Mouse (Mus musculus) hindbrain, embryonic 10.5 days (tissue): ENCODE results near the gene Krt7. TPM values are rescaled to one million over a fixed set of nuclear protein-coding genes. Genes with fewer than 3 reads are reported as not detected.
A peak's percentile ranks its signal among the peaks of the same experiment; 100 is the strongest.

Experiments
- DNase-seq: peaks from one replicate; pipeline ENCODE4 v3.0.0-alpha.2; 2017; ENCODE audit warnings: low spot score
- H3K27ac ChIP-seq: fragments of 300-500 bp; sonication (generic); 2 replicates; pipeline ENCODE4 v1.5.1; 2016; ENCODE audit warnings: mild to moderate bottlenecking, moderate library complexity
- H3K27me3 ChIP-seq: fragments of 300-500 bp; sonication (generic); 2 replicates; pipeline ENCODE4 v1.6.1; 2016; ENCODE audit warnings: mild to moderate bottlenecking; ENCODE audit not compliant: poor library complexity, insufficient read depth, severe bottlenecking
- H3K36me3 ChIP-seq: fragments of 300-500 bp; sonication (generic); 2 replicates; pipeline ENCODE4 v1.6.1; 2016; ENCODE audit warnings: mild to moderate bottlenecking, moderate library complexity
- H3K4me1 ChIP-seq: fragments of 300-500 bp; sonication (generic); replicated peaks from 2 replicates; pipeline ENCODE4 v1.6.1; 2016; ENCODE audit warnings: mild to moderate bottlenecking
- H3K4me3 ChIP-seq: fragments of 300-500 bp; sonication (generic); 2 replicates; pipeline ENCODE4 v1.5.1; 2016; ENCODE audit warnings: mild to moderate bottlenecking, moderate library complexity
- H3K9me3 ChIP-seq: fragments of 300-500 bp; sonication (generic); 2 replicates; pipeline ENCODE4 v1.6.1; 2016; ENCODE audit warnings: mild to moderate bottlenecking, moderate library complexity
- WGBS: fragments of 180-500 bp; shearing (Covaris S2); methylation state at CpG from one replicate; pipeline ENCODE4 v1.1.7; 2016; 5-methylcytosine and 5-hydroxymethylcytosine counted together
- polyA plus RNA-seq: library from polyadenylated mRNA; unstranded; fragments of >200 nt; fragmentation: Nextera tagmentation; extraction: Ambion mirVana; gene quantifications from 2 replicates; pipeline ENCODE4 v1.2.1, GENCODE M21; 2016

Gene Krt7
- polyA plus RNA-seq, 1 experiment from 2014 or later = 19.9 TPM

GRCm38 (mm10) chr15:101418950-101419349, 8.1 kb downstream of the Krt7 start:
- 92% methylated on average over 4 of the region's 4 CpGs for WGBS

GRCm38 (mm10) chr15:101420903-101421302, 10.1 kb downstream of the Krt7 start:
- Histone ChIP-seq H3K36me3 (no peaks in the 10 kb centered on the region), H3K4me1 (peaks cover 6% of the 10 kb centered on the region; the same call in 1 of the 2 replicates), H3K27ac (no peak overlapping the region), H3K4me3 (no peak overlapping the region), H3K9me3 (no peaks in the 10 kb centered on the region), H3K27me3 (no peaks in the 10 kb centered on the region)
- no peak for DNase-seq
- WGBS = 65% methylated on average over 6 of the region's 6 CpGs

More at GRCm38 (mm10) chr15:101418950-101419349, 8.1 kb downstream of the Krt7 start:
- no peak overlapping the region for H3K27ac ChIP-seq
- no peak overlapping the region for H3K4me3 ChIP-seq
- H3K4me1 ChIP-seq = peaks cover 12% of the 10 kb centered on the region
- H3K36me3 ChIP-seq = no peaks in the 10 kb centered on the region
- no peak for DNase-seq
- no peaks in the 10 kb centered on the region for H3K9me3 ChIP-seq
- H3K27me3 ChIP-seq = 0 out of 2 replicates have a peak, but pooled peaks cover 6% of the 10 kb centered on the region

- WGBS = 21% methylated on average over 5 of the region's 5 CpGs
- Histone ChIP-seq H3K4me1 (peaks cover 6% of the 10 kb centered on the region; the same call in 1 of the 2 replicates), H3K9me3 (no peaks in the 10 kb centered on the region), H3K4me3 (no peak overlapping the region), H3K27ac (no peak overlapping the region), H3K36me3 (no peaks in the 10 kb centered on the region), H3K27me3 (no peaks in the 10 kb centered on the region)
- no peak for DNase-seq
Measured at GRCm38 (mm10) chr15:101424914-101425313, 14.1 kb downstream of the Krt7 start.

GRCm38 (mm10) chr15:101436611-101437010, 25.8 kb downstream of the Krt7 start:
- H3K27me3 ChIP-seq = peaks cover 50% of the 10 kb centered on the region
- WGBS = 91% methylated on average over 7 of the region's 7 CpGs
- H3K9me3 ChIP-seq = no peaks in the 10 kb centered on the region
- H3K4me3 ChIP-seq = no peak overlapping the region
- H3K27ac ChIP-seq = no peak overlapping the region
- peaks cover 10% of the 10 kb centered on the region for H3K4me1 ChIP-seq
- no peaks in the 10 kb centered on the region for H3K36me3 ChIP-seq
- DNase-seq = no peak

- no peaks in the 10 kb centered on the region for H3K9me3 ChIP-seq
- 3% methylated on average over 34 of the region's 34 CpGs for WGBS
- peaks cover 10% of the 10 kb centered on the region for H3K4me1 ChIP-seq
- H3K4me3 ChIP-seq = peak within 1 kb of the TSS; percentile 50
- no peaks in the 10 kb centered on the region for H3K36me3 ChIP-seq
- DNase-seq = peak; percentile 30
- H3K27ac ChIP-seq = no peak within 1 kb of the TSS
- peaks cover 50% of the 10 kb centered on the region for H3K27me3 ChIP-seq
Measured at GRCm38 (mm10) chr15:101438555-101438954, 27.7 kb downstream of the Krt7 start, which contains the start of gene Krt87. TSS of gene Krt87 (minus strand) at chr15:101438804.

GRCm38 (mm10) chr15:101440837-101441236, 30.0 kb downstream of the Krt7 start:
- no peaks in the 10 kb centered on the region for H3K9me3 ChIP-seq
- DNase-seq = no peak
- peaks cover 10% of the 10 kb centered on the region for H3K4me1 ChIP-seq
- H3K4me3 ChIP-seq = no peak overlapping the region
- no peaks in the 10 kb centered on the region for H3K36me3 ChIP-seq
- no peak overlapping the region for H3K27ac ChIP-seq
- WGBS = 87% methylated on average over 4 of the region's 4 CpGs
- peaks cover 50% of the 10 kb centered on the region for H3K27me3 ChIP-seq

- WGBS = 83% methylated on average over 11 of the region's 11 CpGs
- no peaks in the 10 kb centered on the region for H3K36me3 ChIP-seq
- no peak overlapping the region for H3K4me3 ChIP-seq
- no peaks in the 10 kb centered on the region for H3K9me3 ChIP-seq
- no peak overlapping the region for H3K27ac ChIP-seq
- no peaks in the 10 kb centered on the region for H3K4me1 ChIP-seq
- H3K27me3 ChIP-seq = no peaks in the 10 kb centered on the region
- DNase-seq = no peak
Measured at GRCm38 (mm10) chr15:101446572-101446971, 35.7 kb downstream of the Krt7 start.

GRCm38 (mm10) chr15:101447444-101447843, 36.6 kb downstream of the Krt7 start, which contains the start of gene Krt88:
TSS of gene Krt88 (plus strand) at chr15:101447744.
- no peaks in the 10 kb centered on the region for H3K9me3 ChIP-seq
- DNase-seq = no peak
- H3K4me3 ChIP-seq = no peak within 1 kb of the TSS
- 73% methylated on average over 2 of the region's 2 CpGs for WGBS
- H3K27ac ChIP-seq = no peak within 1 kb of the TSS
- no peaks in the 10 kb centered on the region for H3K36me3 ChIP-seq
- no peaks in the 10 kb centered on the region for H3K27me3 ChIP-seq
- no peaks in the 10 kb centered on the region for H3K4me1 ChIP-seq

GRCm38 (mm10) chr15:101453093-101453736, 42.4 kb downstream of the Krt7 start:
- Histone ChIP-seq H3K27me3 (no peaks in the 10 kb centered on the region), H3K9me3 (peaks cover 4% of the 10 kb centered on the region; the same call in 1 of the 2 replicates), H3K4me3 (peak overlapping the region; percentile 29; the same call in 1 of the 2 replicates), H3K36me3 (no peaks in the 10 kb centered on the region), H3K27ac (no peak overlapping the region), H3K4me1 (peaks cover 8% of the 10 kb centered on the region)
- peak; percentile 82 for DNase-seq
- WGBS = 6% methylated on average over 13 of the region's 13 CpGs

GRCm38 (mm10) chr15:101454774-101455173, 43.9 kb downstream of the Krt7 start:
- Histone ChIP-seq H3K9me3 (peaks cover 4% of the 10 kb centered on the region; the same call in 1 of the 2 replicates), H3K27ac (no peak overlapping the region), H3K36me3 (no peaks in the 10 kb centered on the region), H3K27me3 (no peaks in the 10 kb centered on the region), H3K4me3 (no peak overlapping the region), H3K4me1 (peaks cover 18% of the 10 kb centered on the region)
- DNase-seq = no peak
- 91% methylated on average over 8 of the region's 8 CpGs for WGBS

GRCm38 (mm10) chr15:101455292-101455691, 44.4 kb downstream of the Krt7 start:
- Histone ChIP-seq H3K9me3 (peaks cover 4% of the 10 kb centered on the region; the same call in 1 of the 2 replicates), H3K4me3 (no peak overlapping the region), H3K27me3 (no peaks in the 10 kb centered on the region), H3K36me3 (no peaks in the 10 kb centered on the region), H3K27ac (no peak overlapping the region), H3K4me1 (peaks cover 18% of the 10 kb centered on the region)
- 92% methylated on average over 2 of the region's 2 CpGs for WGBS
- DNase-seq = no peak

- 85% methylated on average over 6 of the region's 6 CpGs for WGBS
Measured at GRCm38 (mm10) chr15:101455891-101456290, 45.0 kb downstream of the Krt7 start.

GRCm38 (mm10) chr15:101458361-101458930, 47.6 kb downstream of the Krt7 start:
- peak; percentile 6 for DNase-seq
- peaks cover 4% of the 10 kb centered on the region; the same call in 1 of the 2 replicates for H3K9me3 ChIP-seq
- peak overlapping the region; percentile 60 for H3K27ac ChIP-seq
- peaks cover 12% of the 10 kb centered on the region for H3K4me1 ChIP-seq
- no peak overlapping the region for H3K4me3 ChIP-seq
- WGBS = 52% methylated on average over 16 of the region's 16 CpGs
- 0 out of 2 replicates have a peak, but pooled peaks cover 2% of the 10 kb centered on the region for H3K27me3 ChIP-seq
- no peaks in the 10 kb centered on the region for H3K36me3 ChIP-seq

More at GRCm38 (mm10) chr15:101455891-101456290, 45.0 kb downstream of the Krt7 start:
- Histone ChIP-seq H3K4me3 (no peak overlapping the region), H3K27me3 (no peaks in the 10 kb centered on the region), H3K9me3 (peaks cover 4% of the 10 kb centered on the region; the same call in 1 of the 2 replicates), H3K36me3 (no peaks in the 10 kb centered on the region), H3K27ac (no peak overlapping the region), H3K4me1 (peaks cover 18% of the 10 kb centered on the region)
- DNase-seq = no peak
